In genomic region chr3:86793720-86794191, GRCm38 (mm10) we compare ENCODE assay signal across 8 mouse cellular contexts.
DNase-seq lines count a peak whose midpoint lies in the region; ATAC-seq lines count a peak whose summit lies in the region.

No protein-coding gene starts in this region.

- intact Hi-C loops in left cerebral cortex, postnatal 25 days (cut with DNase I) = no loop called here

- peaks cover 9% of the 10 kb centered on the region for H3K4me1 ChIP-seq in forebrain, embryonic 15.5 days
- peaks cover 3% of the 10 kb centered on the region; the same call in 1 of the 2 replicates for H3K4me1 ChIP-seq in forebrain, embryonic 11.5 days (replicated peaks; ENCODE audit: control insufficient read depth, insufficient read depth, low read length)
- peaks cover 39% of the 10 kb centered on the region for H3K4me1 ChIP-seq in heart, embryonic 10.5 days

- H3K36me3 ChIP-seq in forebrain, embryonic 15.5 days = peaks cover 57% of the 10 kb centered on the region
- no peaks in the 10 kb centered on the region for H3K36me3 ChIP-seq in forebrain, embryonic 11.5 days (ENCODE audit: control insufficient read depth, insufficient read depth, low read length)
- H3K36me3 ChIP-seq in heart, embryonic 10.5 days = no peaks in the 10 kb centered on the region

- H3K4me2 ChIP-seq in forebrain, embryonic 15.5 days (replicated peaks) = no peak overlapping the region
- no peak overlapping the region for H3K4me2 ChIP-seq in forebrain, embryonic 11.5 days (ENCODE audit: low read depth, low read length, severe bottlenecking)

- H3K9me3 ChIP-seq in forebrain, embryonic 15.5 days = no peaks in the 10 kb centered on the region
- H3K9me3 ChIP-seq in forebrain, embryonic 11.5 days (ENCODE audit: control insufficient read depth, low read length) = no peaks in the 10 kb centered on the region
- H3K9me3 ChIP-seq in heart, embryonic 10.5 days = no peaks in the 10 kb centered on the region

- peak overlapping the region; percentile 24 for H3K27ac ChIP-seq in forebrain, embryonic 15.5 days (replicated peaks)
- no peak overlapping the region for H3K27ac ChIP-seq in forebrain, embryonic 11.5 days (ENCODE audit: low read depth, low read length)
- H3K27ac ChIP-seq in heart, embryonic 10.5 days = 0 out of 2 replicates have a peak overlapping the region, but pooled peaks have one; percentile 29

- no peak for DNase-seq in forebrain, embryonic 11.5 days (ENCODE audit: low spot score)
- DNase-seq in NIH3T3 (ENCODE audit: low read depth) = peak; percentile 68
- DNase-seq in heart, embryonic 10.5 days (ENCODE audit: low spot score) = no peak
- DNase-seq in kidney, postnatal 10 days = peak; percentile 61
- no peak for DNase-seq in left cerebral cortex, postnatal 25 days (ENCODE audit: low spot score in 2 of 2)
- no peak for DNase-seq in thymus, postnatal 36 days
- no peak for DNase-seq in thymus, postnatal 14 days

- no peak overlapping the region for H3K9ac ChIP-seq in forebrain, embryonic 15.5 days (replicated peaks)
- H3K9ac ChIP-seq in forebrain, embryonic 11.5 days (ENCODE audit: low read length) = no peak overlapping the region

- ATAC-seq in forebrain, embryonic 15.5 days (replicated peaks) = no peak
- ATAC-seq in forebrain, embryonic 11.5 days (replicated peaks; ENCODE audit: low FRiP score) = no peak

- no peak overlapping the region for H3K4me3 ChIP-seq in forebrain, embryonic 15.5 days
- no peak overlapping the region for H3K4me3 ChIP-seq in forebrain, embryonic 11.5 days (ENCODE audit: low read depth, low read length)
- no peak overlapping the region for H3K4me3 ChIP-seq in heart, embryonic 10.5 days

- no peaks in the 10 kb centered on the region for H3K27me3 ChIP-seq in forebrain, embryonic 15.5 days
- no peaks in the 10 kb centered on the region for H3K27me3 ChIP-seq in forebrain, embryonic 11.5 days (ENCODE audit: control insufficient read depth, insufficient read depth, low read length)
- no peaks in the 10 kb centered on the region for H3K27me3 ChIP-seq in heart, embryonic 10.5 days (ENCODE audit: insufficient read depth, poor library complexity, severe bottlenecking)

- WGBS in forebrain, embryonic 15.5 days = 37% methylated on average over 1 of the region's 1 CpGs
- 77% methylated on average over 1 of the region's 1 CpGs for WGBS in forebrain, embryonic 11.5 days
- WGBS in heart, embryonic 10.5 days = 43% methylated on average over 1 of the region's 1 CpGs

Comparison
In these comparisons a context has a peak if more than half of its experiments do, and no peak if none do; other contexts are left out.
1. DNase-seq: peak in NIH3T3 (single experiment) and kidney, postnatal 10 days (single experiment); none in forebrain, embryonic 11.5 days (single experiment), heart, embryonic 10.5 days (single experiment), left cerebral cortex, postnatal 25 days (0 of 2), thymus, postnatal 36 days (0 of 2) and thymus, postnatal 14 days (single experiment).